Mouse (Mus musculus) cerebellum, adult 9-10 months (tissue): ENCODE results near the gene Akirin2.
"Not testable (repeated sequence)": the region's sequence is repeated elsewhere in the genome, so short reads cannot be mapped to it uniquely, and the experiment has no call there.

ENCODE experiments used
- DNase-seq: peaks from one replicate; pipeline ENCODE4 v3.0.0; 2022

The Akirin2 gene

GRCm38 (mm10) chr4:34550748-34551097, at the start of gene Akirin2:
Akirin2 (plus strand) TSS chr4:34550937.
- DNase-seq = peak; percentile 42

GRCm38 (mm10) chr4:34510305-34510704, 40.4 kb upstream of the Akirin2 start:
- DNase-seq = no peak

DNA sequence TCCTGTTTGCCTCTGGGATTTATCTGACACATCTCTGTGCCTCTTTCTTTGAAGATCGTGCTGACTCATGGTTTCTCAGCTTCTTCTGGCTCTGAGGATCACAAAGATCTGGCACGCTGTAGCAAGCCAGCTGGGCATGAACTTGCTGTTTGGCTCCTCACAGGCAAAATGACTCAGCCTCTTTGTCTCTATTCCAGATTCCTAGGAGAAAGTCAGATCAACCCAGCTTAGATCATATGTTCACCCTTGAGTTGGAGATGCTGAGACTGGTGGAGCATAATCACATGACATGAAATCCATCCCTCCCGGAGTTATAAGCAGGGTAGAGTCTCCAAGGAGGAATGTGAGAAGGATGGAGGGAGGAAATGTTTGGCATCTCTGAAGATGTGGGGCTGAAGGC, 27.9 kb upstream of the Akirin2 start:
- DNase-seq = peak; percentile 97

DNA sequence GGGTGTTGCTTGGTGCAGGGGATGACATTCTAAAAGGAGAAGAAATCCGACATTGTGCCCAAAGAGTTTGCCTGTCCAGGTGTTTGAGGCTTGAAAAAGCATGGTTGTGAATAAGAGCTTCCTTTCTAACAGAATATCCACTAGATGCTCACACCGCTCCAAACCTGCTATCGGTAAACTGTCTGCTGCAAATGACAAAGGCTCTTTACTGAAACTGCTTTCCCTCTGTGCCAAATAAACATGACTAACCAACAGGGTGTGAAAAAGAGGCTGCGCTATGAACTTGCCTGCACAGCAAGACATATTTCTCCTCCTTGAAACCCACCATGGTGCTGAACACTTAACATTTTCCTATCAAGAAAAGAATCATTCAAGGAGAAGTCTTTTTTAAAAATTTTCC, 27.2 kb upstream of the Akirin2 start:
- DNase-seq = peak; percentile 55

DNA sequence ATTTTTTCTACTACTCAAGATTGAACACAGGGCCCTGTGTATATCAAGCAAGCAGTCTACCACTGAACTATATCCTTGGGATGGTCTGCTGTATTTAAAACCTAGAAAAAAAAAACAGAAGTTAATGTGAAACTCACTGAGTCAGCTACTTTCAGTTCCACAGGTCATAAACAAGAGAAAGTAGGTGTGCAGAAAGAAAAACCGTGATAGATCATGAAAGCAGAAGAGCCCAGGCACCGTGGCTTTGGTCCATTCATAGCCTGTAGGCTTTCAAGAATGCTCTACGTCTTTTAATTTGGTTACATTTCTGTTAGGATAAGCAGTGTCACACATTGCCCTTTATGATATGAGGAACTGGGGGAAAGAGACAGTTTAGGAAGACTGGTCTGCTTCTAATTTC, 24.0 kb upstream of the Akirin2 start:
- DNase-seq = no peak

DNA sequence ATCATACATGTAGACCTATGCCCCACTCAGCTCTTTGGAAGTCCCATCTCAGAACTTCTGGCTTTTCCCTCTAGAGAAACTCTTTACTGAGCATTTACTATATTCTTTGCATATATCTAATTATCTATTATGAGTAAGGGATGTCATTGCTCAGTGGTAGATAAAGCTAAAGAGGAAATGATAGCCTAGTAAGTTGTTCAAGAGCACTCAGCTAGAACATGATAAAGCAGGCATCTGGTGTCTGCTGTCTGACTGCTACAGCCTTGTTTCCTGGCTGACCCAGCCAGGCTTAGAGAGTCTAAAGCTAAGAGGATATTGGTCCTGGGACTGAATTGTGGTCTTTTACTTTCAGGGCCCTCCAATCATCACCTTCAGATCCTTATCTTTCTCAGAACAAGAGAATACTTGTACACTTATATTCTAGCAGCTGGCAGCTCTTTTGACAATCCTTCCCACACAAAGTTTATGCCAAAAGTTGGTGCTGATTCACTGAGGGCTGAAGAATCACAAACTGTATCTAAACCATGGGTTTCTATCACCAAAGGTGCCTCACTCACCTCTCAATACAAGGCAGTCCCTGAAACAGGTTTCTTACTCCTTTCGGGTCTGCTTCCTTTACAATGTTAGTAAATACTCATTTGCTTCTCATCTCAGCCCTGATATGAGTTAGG, 22.2 kb upstream of the Akirin2 start:
- DNase-seq = no peak

GRCm38 (mm10) chr4:34529379-34529778, 21.4 kb upstream of the Akirin2 start:
- DNase-seq = peak; percentile 32

DNA sequence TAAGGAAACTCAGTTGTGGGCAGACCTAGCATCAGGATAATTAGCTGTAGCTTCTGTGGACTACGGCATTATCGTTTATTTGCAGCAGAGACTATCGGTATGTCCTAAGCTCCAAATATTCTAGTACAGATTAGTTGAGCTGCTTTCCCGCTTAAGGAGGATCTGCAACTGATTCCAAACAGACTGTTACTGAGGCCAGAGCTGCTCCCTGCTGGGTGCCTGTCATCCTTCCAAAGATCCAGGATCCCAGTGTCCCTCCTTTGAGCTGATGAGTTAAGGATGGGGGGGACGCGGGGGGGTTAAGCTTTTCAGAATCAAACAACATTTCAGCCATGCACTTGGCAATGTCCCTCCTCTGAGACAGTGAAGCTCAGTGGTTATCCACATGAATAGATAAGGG, 20.8 kb upstream of the Akirin2 start:
- DNase-seq = peak; percentile 88

DNA sequence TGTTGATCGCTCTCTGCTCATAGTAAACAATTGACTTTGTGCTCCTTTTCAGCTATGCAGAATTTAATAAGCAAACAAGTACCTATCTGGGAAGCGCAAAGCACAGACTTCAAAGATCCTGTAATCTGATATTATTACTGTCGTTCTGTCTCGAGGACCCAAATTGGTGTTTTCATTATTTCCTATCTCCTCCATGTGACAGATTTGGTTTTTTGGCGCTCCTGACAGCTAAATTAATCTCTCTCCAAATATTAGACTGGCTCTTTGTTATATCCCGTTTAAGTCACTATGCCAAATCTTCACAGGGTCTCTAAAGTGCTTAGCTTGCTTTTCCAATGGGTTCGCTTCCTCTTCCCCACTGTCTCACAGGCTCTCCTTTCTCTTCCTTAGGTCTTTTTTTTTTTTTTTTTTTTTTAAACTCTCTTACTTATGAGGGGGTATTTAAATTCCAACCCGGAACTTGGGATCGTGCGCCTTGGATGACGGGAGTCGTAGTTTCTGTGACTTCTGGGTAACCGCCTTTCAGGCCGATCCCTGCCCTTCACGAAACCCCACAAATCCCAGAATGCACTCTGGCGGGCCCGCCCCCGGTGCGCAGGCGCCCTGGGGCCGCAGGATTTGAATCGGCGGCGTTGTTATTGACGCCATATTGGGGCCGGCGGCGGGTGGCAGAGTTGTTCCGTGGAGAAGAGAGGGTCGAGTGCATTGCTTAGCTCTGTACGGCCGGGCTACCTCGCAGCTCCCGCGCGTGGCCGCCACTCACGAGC, 573 bp upstream of the Akirin2 start:
- peak; percentile 98 for DNase-seq

DNA sequence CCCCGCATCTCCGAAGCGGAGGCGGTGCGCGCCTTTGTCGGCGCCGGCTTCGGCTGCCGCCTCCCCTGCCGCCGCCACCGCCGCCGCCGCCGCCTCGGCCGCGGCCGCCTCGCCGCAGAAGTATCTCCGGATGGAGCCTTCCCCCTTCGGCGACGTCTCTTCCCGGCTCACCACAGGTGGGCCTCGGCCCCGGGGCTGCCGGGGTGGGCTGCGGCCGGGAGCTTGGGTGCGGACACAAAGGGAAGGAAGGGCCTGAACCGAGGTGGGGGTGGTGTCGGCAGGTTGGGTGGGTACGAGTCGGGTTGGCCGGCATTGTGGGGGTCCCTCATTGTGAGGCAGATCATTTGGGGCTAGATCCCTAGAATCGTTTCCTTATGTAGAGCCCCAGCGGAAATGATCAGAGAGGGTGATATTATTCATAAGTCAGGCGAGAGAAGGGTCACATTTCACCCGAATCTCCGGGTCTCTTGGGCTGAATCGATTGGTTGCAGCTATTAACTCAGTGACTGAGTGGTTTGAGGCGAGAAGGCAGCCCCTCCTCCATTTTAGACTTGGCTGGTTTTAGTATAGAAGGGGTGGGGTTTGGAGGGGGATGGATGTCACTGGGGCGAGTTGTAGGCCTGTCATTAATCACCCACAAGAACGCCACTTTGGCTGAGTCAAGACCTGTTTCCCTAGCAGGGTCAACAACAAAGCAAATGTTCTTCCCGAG, 517 bp downstream of the Akirin2 start:
- peak; percentile 64 for DNase-seq

DNA sequence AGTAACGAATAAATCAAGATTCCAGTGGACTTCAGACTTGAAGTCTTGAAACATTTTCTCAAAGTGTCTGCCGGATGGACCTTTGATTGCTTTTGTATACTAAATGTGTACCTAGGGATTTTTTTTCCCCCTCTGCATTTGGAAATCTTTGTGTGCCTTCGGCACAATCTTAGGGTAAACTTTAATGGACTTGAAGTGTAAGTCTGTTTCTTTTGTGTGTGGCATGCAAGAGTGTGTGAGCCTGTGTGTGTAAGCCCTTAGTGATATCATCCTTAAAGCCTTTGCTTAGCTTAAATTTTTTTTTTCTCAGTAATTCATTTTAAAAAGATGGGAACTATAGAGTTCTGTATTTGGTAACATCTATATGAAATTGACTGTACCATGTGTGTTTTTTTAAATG, 1.2 kb downstream of the Akirin2 start:
- no peak for DNase-seq

GRCm38 (mm10) chr4:34554596-34554995, 3.9 kb downstream of the Akirin2 start:
- DNase-seq = no peak

DNA sequence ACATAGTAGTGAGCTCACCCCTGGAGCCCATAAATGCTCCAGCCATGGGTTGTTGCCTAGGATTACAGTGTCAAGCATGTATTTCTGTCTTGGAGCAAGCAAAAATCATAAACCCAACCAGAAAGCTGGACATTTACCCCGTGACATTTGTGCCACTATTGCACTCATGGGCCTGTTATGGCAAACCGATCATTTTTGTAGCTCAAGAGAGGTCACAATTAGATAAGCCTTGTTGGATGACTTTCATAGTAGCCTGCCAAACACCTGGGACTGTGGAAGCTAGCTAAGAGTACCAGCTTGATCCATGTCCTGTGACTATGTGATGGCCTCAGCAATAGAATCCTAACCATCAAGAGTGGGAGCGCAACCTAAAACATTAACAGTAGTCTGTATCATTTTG, 4.9 kb downstream of the Akirin2 start:
- no peak for DNase-seq

- no peak for DNase-seq
Observed at GRCm38 (mm10) chr4:34556183-34556582, 5.4 kb downstream of the Akirin2 start.

- DNase-seq = peak; percentile 55
Observed at GRCm38 (mm10) chr4:34560971-34561370, 10.2 kb downstream of the Akirin2 start.

GRCm38 (mm10) chr4:34566226-34566625, 15.5 kb downstream of the Akirin2 start:
- DNase-seq = no peak

- no peak for DNase-seq
Observed at GRCm38 (mm10) chr4:34572876-34573275, 22.1 kb downstream of the Akirin2 start.

- DNase-seq = no peak
Observed at GRCm38 (mm10) chr4:34577028-34577427, 26.3 kb downstream of the Akirin2 start.

DNA sequence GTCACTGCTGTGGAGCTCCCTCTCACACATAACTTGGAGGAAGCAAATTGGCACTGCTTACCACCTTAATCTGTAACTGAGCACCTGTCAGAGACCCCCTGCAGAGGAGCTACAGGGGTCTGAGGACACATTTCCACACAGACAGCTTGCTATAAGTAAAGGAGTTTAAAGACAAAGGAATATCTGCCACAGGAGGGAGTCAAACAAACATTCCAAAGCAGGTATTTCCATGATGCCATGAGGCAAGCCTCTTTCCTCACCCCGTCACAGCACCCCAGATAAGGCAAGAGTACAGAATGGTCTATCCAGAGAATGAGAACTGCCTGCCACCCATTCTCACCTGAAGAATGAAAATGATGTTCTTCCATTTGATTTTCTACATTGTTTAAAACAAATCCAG, 28.5 kb downstream of the Akirin2 start:
- no peak for DNase-seq

DNA sequence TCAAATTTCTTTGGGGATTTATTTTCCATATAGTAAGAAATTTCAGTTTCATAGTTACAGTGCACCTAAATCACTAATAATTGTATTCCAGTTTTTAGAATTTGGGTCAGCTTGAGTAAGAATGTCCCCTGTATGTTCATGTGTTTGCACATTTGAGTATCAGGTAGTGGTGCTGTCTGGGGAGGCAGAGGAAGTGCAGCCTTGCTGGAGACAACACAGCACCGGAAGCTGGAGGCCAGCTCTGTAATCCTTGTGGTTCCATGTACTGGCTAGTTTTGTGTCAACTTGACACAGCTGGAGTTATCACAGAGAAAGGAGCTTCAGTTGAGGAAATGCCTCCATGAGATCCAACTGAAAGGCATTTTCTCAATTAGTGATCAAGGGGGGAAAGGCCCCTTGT, 30.8 kb downstream of the Akirin2 start:
- not testable (repeated sequence) for DNase-seq

DNA sequence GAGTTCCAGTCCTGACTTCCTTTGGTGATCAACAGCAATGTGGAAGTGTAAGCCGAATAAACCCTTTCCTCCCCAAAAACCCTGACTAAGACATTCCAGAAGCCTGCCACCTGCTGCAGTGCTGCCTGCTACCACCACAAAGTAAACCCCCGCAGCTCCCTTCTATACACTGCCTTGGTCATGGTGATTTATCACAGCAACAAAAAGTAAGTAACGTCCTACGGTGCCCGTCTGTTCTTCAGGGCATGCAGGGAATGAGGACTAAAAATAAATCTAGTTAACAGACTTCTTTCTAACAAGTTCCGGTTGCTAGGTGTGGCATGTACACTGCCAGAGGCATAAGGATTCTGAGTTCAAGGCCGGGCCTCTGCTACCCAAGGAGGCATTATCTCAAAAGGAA, 31.3 kb downstream of the Akirin2 start:
- DNase-seq = no peak

GRCm38 (mm10) chr4:34582476-34582875, 31.7 kb downstream of the Akirin2 start:
- no peak for DNase-seq

- DNase-seq = no peak
Observed at GRCm38 (mm10) chr4:34583427-34583826, 32.7 kb downstream of the Akirin2 start.
